Mouse (Mus musculus) neural tube, embryonic 11.5 days (tissue): ENCODE data around the gene H2-T23. TPM values are rescaled to one million over a fixed set of nuclear protein-coding genes. Genes with fewer than 3 reads are reported as not detected.
A peak's percentile ranks its signal among the peaks of the same experiment; 100 is the strongest.
"Not testable (repeated sequence)": the region's sequence is repeated elsewhere in the genome, so short reads cannot be mapped to it uniquely, and the experiment has no call there.

Experiments
- ATAC-seq: fragments of 200-750 bp; cut with Nextera tagmentation; 2 replicates; pipeline ENCODE4 v1.8.0; 2017; ENCODE audit warnings: moderate number of reproducible peaks, mild to moderate bottlenecking, moderate TSS enrichment, moderate library complexity; ENCODE audit not compliant: insufficient read depth, low FRiP score, low TSS enrichment
- DNase-seq: peaks from one replicate; pipeline ENCODE4 v3.0.0-alpha.2; 2015; ENCODE audit warnings: low spot score
- H3K27ac ChIP-seq: fragments of 300-500 bp; sonication (generic); 2 replicates; pipeline ENCODE4 v1.5.1; 2014; ENCODE audit warnings: low read depth, mild to moderate bottlenecking, low read length
- H3K27me3 ChIP-seq: fragments of 300-500 bp; sonication (generic); 2 replicates; pipeline ENCODE4 v1.6.1; 2014; ENCODE audit warnings: mild to moderate bottlenecking, low read length, mixed read lengths; ENCODE audit not compliant: control insufficient read depth, insufficient read depth
- H3K36me3 ChIP-seq: fragments of 300-500 bp; sonication (generic); 2 replicates; pipeline ENCODE4 v1.6.1; 2014; ENCODE audit warnings: mild to moderate bottlenecking, low read length, moderate library complexity, mixed read lengths; ENCODE audit not compliant: control insufficient read depth, insufficient read depth
- H3K4me1 ChIP-seq: fragments of 300-500 bp; sonication (generic); 2 replicates; pipeline ENCODE4 v1.6.1; 2014; ENCODE audit warnings: low read length, mixed read lengths; ENCODE audit not compliant: control insufficient read depth, insufficient read depth
- H3K4me2 ChIP-seq: fragments of 300-500 bp; sonication (generic); 2 replicates; pipeline ENCODE4 v1.6.1; 2014; ENCODE audit warnings: low read depth, mild to moderate bottlenecking, moderate library complexity
- H3K4me3 ChIP-seq: fragments of 300-500 bp; sonication (generic); 2 replicates; pipeline ENCODE4 v1.5.1; 2014; ENCODE audit warnings: low read depth, low read length
- H3K9ac ChIP-seq: fragments of 300-500 bp; sonication (generic); 2 replicates; pipeline ENCODE4 v1.6.1; 2014; ENCODE audit warnings: mild to moderate bottlenecking, low read length
- H3K9me3 ChIP-seq: fragments of 300-500 bp; sonication (generic); 2 replicates; pipeline ENCODE4 v1.6.1; 2016; ENCODE audit warnings: low read length; ENCODE audit not compliant: control insufficient read depth
- WGBS: fragments of 180-500 bp; shearing (Covaris S2); extraction: QIAGEN DNeasy Blood & Tissue Kit; methylation state at CpG from one replicate; pipeline ENCODE4 v1.1.7; 2014; 5-methylcytosine and 5-hydroxymethylcytosine counted together
- polyA plus RNA-seq: library from polyadenylated mRNA; unstranded; fragments of >200 nt; fragmentation: Nextera tagmentation; extraction: Ambion mirVana; gene quantifications from 2 replicates; pipeline ENCODE4 v1.2.1, GENCODE M21; 2014

Gene H2-T23
- 2.7 and 3.0 TPM in 2 replicates for polyA plus RNA-seq

DNA sequence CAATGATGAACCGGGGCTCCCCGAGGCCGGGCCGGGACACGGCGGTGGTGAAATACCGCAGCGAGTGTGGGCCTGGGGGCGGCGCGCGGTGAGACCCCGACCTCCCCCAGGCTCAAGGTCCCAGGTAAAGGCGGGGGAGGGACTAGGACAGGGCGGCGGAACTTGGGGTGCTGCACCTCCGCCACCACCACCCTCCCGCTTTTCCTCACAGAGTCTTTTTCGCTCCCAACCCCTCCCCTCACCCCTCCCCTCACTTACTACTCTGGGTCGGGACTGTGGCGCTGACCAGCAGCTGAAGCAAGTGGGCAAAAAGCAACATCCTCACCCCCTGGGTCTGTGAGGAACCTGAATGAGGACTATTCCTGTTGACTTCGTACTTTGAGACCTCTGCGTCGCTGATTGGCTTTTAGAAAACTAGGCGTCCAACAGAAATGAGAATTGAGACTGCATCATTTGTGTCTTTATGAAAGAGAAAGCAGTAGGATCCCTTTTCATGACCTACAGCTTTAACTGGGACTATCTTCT lies at the start of gene H2-T23:
H2-T23 (minus strand) TSS at position 505 of the 525 bp plus-strand sequence.
- WGBS = under 1% methylated on average over 25 of the region's 25 CpGs
- Histone ChIP-seq H3K9ac (peak within 1 kb of the TSS; percentile 42), H3K4me2 (peak within 1 kb of the TSS; percentile 64), H3K4me3 (peak within 1 kb of the TSS; percentile 38)
- not testable (repeated sequence) for H3K36me3 ChIP-seq, DNase-seq, H3K4me1 ChIP-seq, H3K9me3 ChIP-seq, H3K27me3 ChIP-seq, H3K27ac ChIP-seq, ATAC-seq

DNA sequence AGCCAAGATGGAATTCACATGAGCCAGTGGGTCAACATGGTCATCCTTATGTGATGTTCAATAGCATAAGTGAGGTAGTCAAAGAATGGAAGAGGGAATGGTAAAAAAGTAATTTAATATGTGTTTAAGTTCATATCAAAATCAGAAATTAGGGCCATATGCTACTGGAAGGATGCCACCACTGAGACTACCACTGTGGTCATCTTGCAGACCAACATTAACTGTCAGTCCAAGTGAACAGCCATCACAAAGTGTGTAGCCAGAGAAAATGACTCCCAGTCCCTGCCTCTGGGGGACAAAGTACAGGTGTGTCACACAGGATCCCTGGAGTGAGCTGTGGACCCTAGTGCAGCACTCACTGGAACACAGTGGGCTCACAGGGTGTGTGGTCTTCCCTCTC lies 49.2 kb upstream of the H2-T23 start:
- not testable (repeated sequence) for H3K36me3 ChIP-seq, H3K4me2 ChIP-seq, ATAC-seq, H3K4me3 ChIP-seq, H3K4me1 ChIP-seq, H3K27me3 ChIP-seq, H3K27ac ChIP-seq, H3K9me3 ChIP-seq, H3K9ac ChIP-seq, DNase-seq

DNA sequence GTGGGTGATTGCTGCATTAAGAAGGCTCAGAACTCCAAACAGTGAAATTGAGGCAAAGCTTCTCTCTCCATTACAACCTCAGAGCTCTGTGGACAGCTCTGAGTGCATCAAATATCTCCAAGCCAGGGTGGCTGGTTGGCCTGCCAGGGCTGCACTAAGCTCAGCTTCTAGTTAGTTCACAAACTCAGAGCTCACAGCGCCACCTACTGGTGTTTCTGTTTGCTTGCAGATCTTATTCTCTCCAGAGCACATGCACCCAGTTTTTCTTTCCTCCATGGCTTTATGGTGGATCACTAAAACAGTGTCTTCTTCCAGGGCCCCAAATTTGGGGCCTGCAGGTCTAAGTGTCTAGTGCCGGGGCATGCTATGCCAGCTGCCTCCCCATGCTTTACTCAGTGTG lies 28.2 kb upstream of the H2-T23 start:
- WGBS = 20% methylated on average over 2 of the region's 2 CpGs
- no peaks in the 10 kb centered on the region for H3K4me1 ChIP-seq

DNA sequence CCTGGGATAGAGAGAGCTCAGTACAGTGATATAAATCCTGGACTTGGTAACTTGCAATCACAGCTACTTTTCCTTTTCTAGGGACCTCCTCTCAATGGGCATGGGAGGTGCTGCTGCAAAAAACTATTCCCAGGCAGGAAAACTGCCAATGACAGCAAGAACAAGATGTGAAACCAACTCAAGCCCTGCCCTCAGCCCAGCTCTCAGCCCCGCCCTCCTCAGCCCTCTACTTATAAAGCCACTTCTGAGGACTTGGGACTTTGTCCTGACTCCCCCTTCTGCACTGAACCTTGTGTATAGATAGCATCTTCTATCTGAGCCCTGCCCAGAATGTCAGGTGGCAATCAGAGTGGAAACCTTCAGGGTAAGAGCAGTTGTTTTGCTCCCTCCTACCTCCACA lies 25.7 kb upstream of the H2-T23 start, which contains the start of gene Gm11127:
Gm11127 (minus strand) TSS at position 10 of the 400 bp plus-strand sequence.
- not testable (repeated sequence) for H3K9ac ChIP-seq, H3K36me3 ChIP-seq, ATAC-seq, H3K27me3 ChIP-seq, H3K4me3 ChIP-seq, H3K4me1 ChIP-seq, DNase-seq, H3K27ac ChIP-seq, H3K4me2 ChIP-seq, H3K9me3 ChIP-seq
- WGBS = 63% methylated on average over 1 of the region's 1 CpGs

More for the DNA sequence above, 28.2 kb upstream of the H2-T23 start:
- Histone ChIP-seq H3K9ac (no peak overlapping the region), H3K36me3 (no peaks in the 10 kb centered on the region), H3K27me3 (no peaks in the 10 kb centered on the region), H3K9me3 (no peaks in the 10 kb centered on the region), H3K4me2 (no peak overlapping the region), H3K27ac (no peak overlapping the region), H3K4me3 (no peak overlapping the region)
- DNase-seq = peak; percentile 73
- no peak for ATAC-seq

GRCm38 (mm10) chr17:36057927-36058326 lies 25.3 kb upstream of the H2-T23 start:
- not testable (repeated sequence) for H3K4me2 ChIP-seq, ATAC-seq, DNase-seq, H3K36me3 ChIP-seq, H3K4me3 ChIP-seq, H3K27ac ChIP-seq, H3K9me3 ChIP-seq, H3K27me3 ChIP-seq, H3K4me1 ChIP-seq, H3K9ac ChIP-seq
- 90% methylated on average over 23 of the region's 25 CpGs for WGBS

DNA sequence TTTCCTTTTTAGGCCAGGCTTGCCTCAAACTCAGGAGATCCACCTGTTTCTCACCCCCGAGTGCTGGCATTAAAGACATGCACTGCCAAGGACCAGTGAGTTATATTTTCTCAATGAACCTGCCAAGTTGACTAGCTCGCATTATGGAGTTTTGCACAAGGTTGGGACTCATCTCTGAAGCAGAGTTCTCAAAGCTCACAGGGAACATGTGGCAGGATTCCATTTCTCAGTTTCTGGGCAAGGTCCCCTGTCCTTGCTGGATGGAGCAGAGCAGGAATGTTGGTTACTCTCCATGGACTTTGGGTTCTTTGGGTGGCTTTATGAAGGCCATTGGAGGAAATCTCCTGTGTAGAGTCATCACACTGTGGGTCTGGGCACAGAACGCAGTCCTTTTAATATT lies 10.6 kb upstream of the H2-T23 start:
- WGBS = 84% methylated on average over 3 of the region's 3 CpGs
- Histone ChIP-seq H3K9ac (no peak overlapping the region), H3K4me3 (no peak overlapping the region), H3K27ac (no peak overlapping the region), H3K36me3 (no peaks in the 10 kb centered on the region), H3K4me1 (no peaks in the 10 kb centered on the region), H3K4me2 (peak overlapping the region; percentile 51), H3K27me3 (no peaks in the 10 kb centered on the region), H3K9me3 (no peaks in the 10 kb centered on the region)
- ATAC-seq = no peak
- no peak for DNase-seq

DNA sequence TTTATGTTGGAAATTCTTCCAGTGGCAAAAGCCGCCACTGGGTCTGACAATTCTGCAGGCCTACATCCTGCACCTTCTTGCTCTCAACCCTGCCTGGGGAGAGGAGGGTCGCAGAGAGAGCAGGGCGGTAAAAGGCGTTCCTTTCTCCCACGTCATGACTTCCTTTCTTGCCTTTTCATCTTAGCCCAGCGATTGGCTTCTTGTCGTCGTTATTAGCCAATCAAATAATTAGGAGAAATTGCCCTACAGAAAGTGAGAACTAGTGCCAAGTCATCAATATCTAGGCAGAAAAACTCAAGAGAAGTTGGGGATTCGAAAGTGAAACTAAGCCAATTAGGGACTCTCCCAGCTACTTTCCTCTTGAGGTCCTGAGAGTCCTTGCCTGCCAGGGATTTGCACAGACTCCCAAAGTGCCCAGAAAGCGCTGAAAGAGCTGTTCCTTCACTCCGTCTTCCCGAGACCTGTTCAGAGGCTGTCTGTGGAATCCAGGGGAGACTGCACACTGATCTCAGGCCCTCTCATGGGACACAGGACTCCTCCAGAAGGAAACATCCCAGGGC lies 10.0 kb upstream of the H2-T23 start, which contains the start of the genes H2-T22 and Gm6034:
H2-T22 (minus strand) TSS at position 138 of the 560 bp plus-strand sequence.
Gm6034 (plus strand) TSS at position 352 of the 560 bp plus-strand sequence.
- ATAC-seq (peak; percentile 93), DNase-seq (peak; percentile 64)
- peak within 1 kb of the TSS; percentile 51 for H3K4me2 ChIP-seq
- not testable (repeated sequence) for H3K36me3 ChIP-seq, H3K4me1 ChIP-seq, H3K27ac ChIP-seq, H3K27me3 ChIP-seq, H3K9me3 ChIP-seq
- H3K9ac ChIP-seq = peak within 1 kb of the TSS; percentile 26
- WGBS = 2% methylated on average over 12 of the region's 12 CpGs
- H3K4me3 ChIP-seq = peak within 1 kb of the TSS; percentile 26

- DNase-seq, H3K27me3 ChIP-seq, H3K36me3 ChIP-seq, H3K4me1 ChIP-seq, H3K27ac ChIP-seq, H3K9me3 ChIP-seq: not testable (repeated sequence)
- Histone ChIP-seq H3K4me2 (peak overlapping the region; percentile 51), H3K4me3 (peak overlapping the region; percentile 26), H3K9ac (peak overlapping the region; percentile 26)
- 1% methylated on average over 18 of the region's 19 CpGs for WGBS
- peak; percentile 78 for ATAC-seq
Measured at GRCm38 (mm10) chr17:36042055-36042454, 9.4 kb upstream of the H2-T23 start.

DNA sequence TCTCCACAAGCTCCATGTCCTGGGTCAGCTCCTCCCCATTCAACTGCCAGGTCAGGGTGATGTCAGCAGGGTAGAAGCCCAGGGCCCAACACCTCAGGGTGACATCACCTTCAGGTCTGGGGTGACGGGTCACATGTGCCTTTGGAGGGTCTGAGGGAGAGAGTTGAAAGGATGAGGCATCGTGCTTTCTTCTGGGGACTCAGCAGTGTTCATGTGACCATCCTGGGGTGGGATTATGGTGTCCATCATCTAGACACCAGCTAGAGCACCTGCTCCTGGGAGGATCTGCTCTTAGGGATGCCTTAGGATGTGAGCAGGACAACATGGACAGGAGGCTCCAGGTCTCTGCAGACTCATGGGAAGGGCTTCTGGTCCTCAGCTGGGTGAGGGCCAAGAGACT lies 7.9 kb upstream of the H2-T23 start:
- H3K4me1 ChIP-seq, DNase-seq, H3K27ac ChIP-seq, H3K9ac ChIP-seq, ATAC-seq, H3K36me3 ChIP-seq, H3K27me3 ChIP-seq, H3K9me3 ChIP-seq, H3K4me2 ChIP-seq, H3K4me3 ChIP-seq: not testable (repeated sequence)
- 93% methylated on average over 2 of the region's 2 CpGs for WGBS
